Mouse (Mus musculus) heart, adult 2 months (tissue): ENCODE data around the gene Tmem221. TPM values are rescaled to one million over a fixed set of nuclear protein-coding genes. Genes with fewer than 3 reads are reported as not detected.
"Not testable (repeated sequence)": the region's sequence is repeated elsewhere in the genome, so short reads cannot be mapped to it uniquely, and the experiment has no call there.

Experiments used
- DNase-seq, 2 experiments: peaks; one replicate each; pipeline ENCODE4 v3.0.0; 2021
- H3K27ac ChIP-seq: fragments of 200-600 bp; 2 replicates; pipeline ENCODE4 v1.8.1; 2022
- H3K27me3 ChIP-seq: fragments of 200-500 bp; 2 replicates; pipeline ENCODE4 v1.6.1; 2012; ENCODE audit warnings: mild to moderate bottlenecking, low read length, inconsistent platforms, mixed read lengths; ENCODE audit not compliant: control insufficient read depth, insufficient read depth
- H3K36me3 ChIP-seq: fragments of 200-500 bp; 2 replicates; pipeline ENCODE4 v1.6.1; 2012; ENCODE audit warnings: low read length, inconsistent platforms; ENCODE audit not compliant: control insufficient read depth, insufficient read depth
- H3K4me1 ChIP-seq: fragments of 200-500 bp; 2 replicates; pipeline ENCODE4 v1.6.1; 2011; ENCODE audit warnings: low read length; ENCODE audit not compliant: control insufficient read depth, insufficient read depth
- H3K4me3 ChIP-seq: fragments of 200-600 bp; 2 replicates; pipeline ENCODE4 v1.8.1; 2022
- H3K79me2 ChIP-seq: fragments of 200-500 bp; replicated peaks from 2 replicates; pipeline ENCODE4 v1.6.1; 2012; ENCODE audit warnings: mild to moderate bottlenecking, inconsistent platforms, low read length, moderate library complexity, mixed read lengths; ENCODE audit not compliant: control insufficient read depth, insufficient read depth
- H3K9ac ChIP-seq: fragments of 200-500 bp; 2 replicates; pipeline ENCODE4 v1.6.1; 2012; ENCODE audit warnings: low read depth, mild to moderate bottlenecking, control low read depth, inconsistent platforms, low read length, mixed read lengths
- CTCF ChIP-seq: fragments of 200-600 bp; IDR thresholded peaks from 2 replicates; pipeline ENCODE4 v1.8.1; 2022; ENCODE audit warnings: antibody characterized with exemption, mild to moderate bottlenecking, moderate library complexity
- EP300 ChIP-seq: fragments of 200-500 bp; IDR thresholded peaks from 2 replicates; pipeline ENCODE4 v1.6.1; 2011; ENCODE audit warnings: low read depth, low read length, control low read depth; ENCODE audit not compliant: insufficient read depth
- POLR2A ChIP-seq: fragments of 200-500 bp; IDR thresholded peaks from 2 replicates; pipeline ENCODE4 v1.6.1; 2011; ENCODE audit warnings: mild to moderate bottlenecking, low read depth, low read length, control low read depth; ENCODE audit not compliant: insufficient read depth
- WGBS: fragments of 180-500 bp; shearing (Covaris S2); methylation state at CpG from one replicate; pipeline ENCODE4 v1.1.7; 2018; 5-methylcytosine and 5-hydroxymethylcytosine counted together
- intact Hi-C: fragments of 180-260 bp; cut with DNase I; formaldehyde crosslinking; loops from one replicate; pipeline ENCODE4 v1.15.1; 2025
- polyA plus RNA-seq: library from polyadenylated mRNA; depleted of rRNA; stranded (reverse); fragments of >200 nt; gene quantifications from 2 replicates; pipeline ENCODE4 v1.2.3, GENCODE M21; 2012
- total RNA-seq, 2 experiments: library from RNA; stranded (reverse); gene quantifications; 2 replicates each; pipeline ENCODE4 v1.2.3; 2021

Tmem221 gene
- total and polyA plus RNA-seq, 3 experiments, result 0.16 to 0.51 TPM; not detected in 1

- DNase-seq, result peak in 1 of 2 experiments; percentile 11
- Histone ChIP-seq H3K27ac (peak overlapping the region; percentile 94), H3K4me1 (peaks cover 19% of the 10 kb centered on the region), H3K4me3 (no peak overlapping the region), H3K79me2 (no peaks in the 10 kb centered on the region), H3K36me3 (no peaks in the 10 kb centered on the region), H3K27me3 (no peaks in the 10 kb centered on the region), H3K9ac (no peak overlapping the region)
- intact Hi-C loops, result no loop called here
- TF ChIP-seq POLR2A (no peak), EP300 (no peak), CTCF (no peak)
- WGBS, result 23% methylated on average over 3 of the region's 3 CpGs
Observed at GRCm38 (mm10) chr8:71527162-71527870, 31.4 kb downstream of the Tmem221 start.

GRCm38 (mm10) chr8:71526272-71526671 is 32.4 kb downstream of the Tmem221 start:
- WGBS, result 39% methylated on average over 6 of the region's 6 CpGs
- TF ChIP-seq POLR2A (no peak), EP300 (no peak), CTCF (no peak)
- H3K36me3 ChIP-seq, result no peaks in the 10 kb centered on the region
- H3K9ac ChIP-seq, result no peak overlapping the region
- intact Hi-C loops, result no loop called here
- H3K27me3 ChIP-seq, result no peaks in the 10 kb centered on the region
- H3K79me2 ChIP-seq, result no peaks in the 10 kb centered on the region
- H3K27ac ChIP-seq, result peak overlapping the region; percentile 59
- no peak for DNase-seq
- H3K4me3 ChIP-seq, result no peak overlapping the region
- H3K4me1 ChIP-seq, result peaks cover 20% of the 10 kb centered on the region

- Histone ChIP-seq H3K4me1 (peaks cover 20% of the 10 kb centered on the region), H3K27ac (peak within 1 kb of the TSS; percentile 59), H3K4me3 (no peak within 1 kb of the TSS), H3K9ac (no peak within 1 kb of the TSS), H3K79me2 (no peaks in the 10 kb centered on the region), H3K27me3 (no peaks in the 10 kb centered on the region), H3K36me3 (no peaks in the 10 kb centered on the region)
- intact Hi-C loops, result no loop called here
- 54% methylated on average over 46 of the region's 46 CpGs for WGBS
- no peak for TF ChIP-seq POLR2A
- no peak for TF ChIP-seq EP300
- no peak for TF ChIP-seq CTCF
- no peak for DNase-seq
Observed at GRCm38 (mm10) chr8:71525226-71526050, 33.2 kb downstream of the Tmem221 start, which contains the start of gene Ccdc194. Ccdc194 (minus strand) TSS chr8:71525711.

GRCm38 (mm10) chr8:71521634-71522033 is 37.0 kb downstream of the Tmem221 start:
- intact Hi-C loops, result loop anchor here (1.0 kb wide), 2 partner anchors 26 to 80 kb away; no protein-coding TSS in a partner anchor
- DNase-seq, result peak; percentile 93 to 98
- Histone ChIP-seq H3K4me3 (no peak overlapping the region), H3K36me3 (no peaks in the 10 kb centered on the region), H3K79me2 (no peaks in the 10 kb centered on the region), H3K9ac (no peak overlapping the region), H3K4me1 (peaks cover 4% of the 10 kb centered on the region), H3K27ac (no peak overlapping the region), H3K27me3 (no peaks in the 10 kb centered on the region)
- WGBS, result 1% methylated on average over 17 of the region's 17 CpGs
- no peak; the same call in 1 of the 2 replicates for TF ChIP-seq CTCF
- no peak for TF ChIP-seq POLR2A
- peak; percentile 87; the same call in 1 of the 2 replicates for TF ChIP-seq EP300

- H3K4me1 ChIP-seq, H3K27me3 ChIP-seq, H3K79me2 ChIP-seq, intact Hi-C loops, H3K27ac ChIP-seq, H3K36me3 ChIP-seq, H3K4me3 ChIP-seq, H3K9ac ChIP-seq: not testable (repeated sequence)
- TF ChIP-seq EP300 (peak; percentile 65; the same call in 1 of the 2 replicates), CTCF (peak; percentile 76)
- peak; percentile 59 to 67 for DNase-seq
- 22% methylated on average over 10 of the region's 10 CpGs for WGBS
Observed at GRCm38 (mm10) chr8:71519037-71519825, 39.4 kb downstream of the Tmem221 start.
